Mouse (Mus musculus) heart, adult 11 months (tissue): ENCODE results near the gene Gtpbp10.

ENCODE experiments used
- DNase-seq: peaks from one replicate; pipeline ENCODE4 v3.0.0; 2022

The Gtpbp10 gene

DNA sequence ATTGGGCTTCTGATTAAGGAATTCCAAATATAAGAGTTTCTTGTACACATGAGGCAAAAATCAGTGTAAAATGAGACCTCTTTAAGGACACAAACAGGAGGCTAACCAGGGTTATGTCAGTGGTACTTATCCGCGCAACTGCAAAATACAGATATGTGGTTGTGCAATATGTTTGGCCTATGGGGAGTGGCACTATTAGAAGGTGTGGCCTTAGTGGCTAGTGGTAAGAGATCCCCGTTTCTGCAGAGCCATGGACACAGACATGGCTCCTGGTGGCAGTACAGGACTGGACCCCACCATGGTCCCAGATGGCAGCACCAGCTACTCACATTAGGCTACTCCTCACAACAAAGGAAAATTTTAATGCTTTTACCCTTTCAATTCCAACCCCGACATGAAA is 64.3 kb downstream of the Gtpbp10 start:
- no peak for DNase-seq

GRCm38 (mm10) chr5:5494269-5495005 is 64.9 kb downstream of the Gtpbp10 start:
- no peak for DNase-seq

GRCm38 (mm10) chr5:5492163-5492562 is 67.2 kb downstream of the Gtpbp10 start:
- no peak for DNase-seq
